Mouse (Mus musculus): ENCODE measurements around the gene Lect2.

GRCm38 (mm10) chr13:56506871-56507496, 41.3 kb downstream of the Lect2 start:
- no peak for TF ChIP-seq POLR2A (IDR thresholded peaks at IDR 0.05; ENCODE audit: control insufficient read depth, low read depth, low read length)
- TF ChIP-seq CTCF (IDR thresholded peaks at IDR 0.05; ENCODE audit: control insufficient read depth, insufficient read depth, insufficient replicate concordance, low read depth, low read length), result no peak
